Mouse (Mus musculus) thymus, adult 2 months (tissue): ENCODE data around the gene Mapk11. TPM values are rescaled to one million over a fixed set of nuclear protein-coding genes. Genes with fewer than 3 reads are reported as not detected.

Experiments
- DNase-seq: peaks from one replicate; pipeline ENCODE4 v3.0.0; 2021
- H3K27ac ChIP-seq: fragments of 200-500 bp; 2 replicates; pipeline ENCODE4 v1.5.1; 2012; ENCODE audit warnings: low read length, control low read depth; ENCODE audit not compliant: control insufficient read depth, insufficient read depth
- H3K27me3 ChIP-seq: fragments of 200-500 bp; 2 replicates; pipeline ENCODE4 v1.6.1; 2012; ENCODE audit warnings: mild to moderate bottlenecking, low read length, moderate library complexity, mixed read lengths; ENCODE audit not compliant: control insufficient read depth, insufficient read depth
- H3K36me3 ChIP-seq: fragments of 200-500 bp; 2 replicates; pipeline ENCODE4 v1.6.1; 2012; ENCODE audit warnings: mild to moderate bottlenecking, low read length, moderate library complexity; ENCODE audit not compliant: control insufficient read depth, insufficient read depth
- H3K4me1 ChIP-seq: fragments of 200-500 bp; replicated peaks from 2 replicates; pipeline ENCODE4 v1.6.1; 2012; ENCODE audit warnings: low read length; ENCODE audit not compliant: control insufficient read depth, insufficient read depth
- H3K4me3 ChIP-seq: fragments of 200-500 bp; 2 replicates; pipeline ENCODE4 v1.5.1; 2012; ENCODE audit warnings: mild to moderate bottlenecking, low read length, control low read depth, moderate library complexity; ENCODE audit not compliant: control insufficient read depth, insufficient read depth
- CTCF ChIP-seq: fragments of 200-500 bp; IDR thresholded peaks from 2 replicates; pipeline ENCODE4 v1.5.1; 2012; ENCODE audit warnings: mild to moderate bottlenecking, control low read depth, low read length, moderate library complexity, borderline replicate concordance; ENCODE audit not compliant: control insufficient read depth, poor library complexity, insufficient read depth; ENCODE audit errors: extremely low read depth
- POLR2A ChIP-seq: fragments of 200-500 bp; IDR thresholded peaks from 2 replicates; pipeline ENCODE4 v1.6.1; 2012; ENCODE audit warnings: mild to moderate bottlenecking, low read length, control low read depth, moderate library complexity; ENCODE audit not compliant: control insufficient read depth, poor library complexity, insufficient read depth; ENCODE audit errors: extremely low read depth
- WGBS: fragments of 180-500 bp; shearing (Covaris S2); methylation state at CpG from one replicate; pipeline ENCODE4 v1.1.7; 2018; 5-methylcytosine and 5-hydroxymethylcytosine counted together
- polyA plus RNA-seq: library from polyadenylated mRNA; depleted of rRNA; stranded (reverse); fragments of >200 nt; gene quantifications from 2 replicates; pipeline ENCODE4 v1.2.3, GENCODE M21; 2012

The Mapk11 gene
- polyA plus RNA-seq, 1 experiment, result 28.6 TPM

- Histone ChIP-seq H3K36me3 (no peaks in the 10 kb centered on the region), H3K4me1 (peaks cover 46% of the 10 kb centered on the region), H3K4me3 (no peak overlapping the region), H3K27me3 (peaks cover 7% of the 10 kb centered on the region), H3K27ac (no peak overlapping the region)
- 81% methylated on average over 24 of the region's 24 CpGs for WGBS
- DNase-seq, result no peak
- TF ChIP-seq CTCF (no peak), POLR2A (no peak)
These were observed 3.5 kb downstream of the Mapk11 start for GRCm38 (mm10) chr15:89145813-89146350.

- WGBS, result 29% methylated on average over 11 of the region's 11 CpGs
These were observed 4.5 kb downstream of the Mapk11 start for GRCm38 (mm10) chr15:89144965-89145364.

GRCm38 (mm10) chr15:89143134-89143533 is 6.3 kb downstream of the Mapk11 start:
- Histone ChIP-seq H3K4me3 (no peak overlapping the region), H3K27ac (no peak overlapping the region), H3K27me3 (peaks cover 19% of the 10 kb centered on the region; the same call in 1 of the 2 replicates), H3K4me1 (peaks cover 33% of the 10 kb centered on the region), H3K36me3 (no peaks in the 10 kb centered on the region)
- DNase-seq, result no peak
- WGBS, result 41% methylated on average over 2 of the region's 2 CpGs
- no peak for TF ChIP-seq POLR2A
- no peak for TF ChIP-seq CTCF

More at GRCm38 (mm10) chr15:89144965-89145364, 4.5 kb downstream of the Mapk11 start:
- Histone ChIP-seq H3K4me1 (peaks cover 47% of the 10 kb centered on the region), H3K27ac (no peak overlapping the region), H3K36me3 (no peaks in the 10 kb centered on the region), H3K4me3 (no peak overlapping the region), H3K27me3 (peaks cover 15% of the 10 kb centered on the region)
- TF ChIP-seq CTCF (no peak), POLR2A (no peak)
- DNase-seq, result no peak

- 59% methylated on average over 4 of the region's 4 CpGs for WGBS
- TF ChIP-seq CTCF (no peak), POLR2A (no peak)
- Histone ChIP-seq H3K36me3 (no peaks in the 10 kb centered on the region), H3K27me3 (peaks cover 19% of the 10 kb centered on the region; the same call in 1 of the 2 replicates), H3K4me3 (no peak overlapping the region), H3K4me1 (peaks cover 22% of the 10 kb centered on the region), H3K27ac (no peak overlapping the region)
- DNase-seq, result no peak
These were observed 7.5 kb downstream of the Mapk11 start for GRCm38 (mm10) chr15:89141905-89142304.

- TF ChIP-seq CTCF, result no peak
- no peak for TF ChIP-seq POLR2A
- Histone ChIP-seq H3K36me3 (no peaks in the 10 kb centered on the region), H3K27me3 (peaks cover 19% of the 10 kb centered on the region; the same call in 1 of the 2 replicates), H3K4me3 (no peak overlapping the region), H3K4me1 (peaks cover 17% of the 10 kb centered on the region), H3K27ac (no peak overlapping the region)
- 13% methylated on average over 5 of the region's 5 CpGs for WGBS
- DNase-seq, result no peak
These were observed 8.0 kb downstream of the Mapk11 start for GRCm38 (mm10) chr15:89141443-89141842.

DNA sequence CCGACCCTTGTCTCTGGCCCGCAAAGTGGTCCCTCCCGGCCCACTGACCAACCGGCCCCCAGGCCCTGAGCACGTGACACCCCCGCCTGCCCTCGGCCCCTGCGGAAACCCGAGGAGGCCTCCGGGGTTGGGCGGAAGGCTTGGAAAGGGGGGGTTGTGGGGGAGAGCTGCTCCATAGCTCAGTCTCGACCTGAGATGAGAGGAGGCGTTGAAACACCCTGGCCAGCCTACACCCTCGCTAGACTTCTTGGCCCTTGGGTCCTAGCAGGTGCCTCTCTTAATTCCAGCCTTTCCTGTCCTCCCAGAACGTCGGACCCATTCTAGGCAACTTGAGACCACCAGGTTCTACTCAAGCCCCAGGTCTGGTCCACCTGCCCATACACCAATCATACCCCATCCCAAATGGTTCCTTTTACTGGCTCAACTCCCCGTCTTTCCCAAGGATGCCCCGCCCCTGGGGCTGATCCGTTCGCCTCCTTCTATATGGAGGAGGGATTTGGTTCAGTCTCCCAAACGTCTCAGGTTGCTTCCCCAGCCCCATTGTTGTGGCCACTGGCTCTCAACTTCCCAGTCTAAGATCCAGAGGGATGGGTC is 8.7 kb downstream of the Mapk11 start, which contains the start of gene Mapk12:
Gene Mapk12 (minus strand): TSS at position 45 of the 594 bp plus-strand sequence.
- 6% methylated on average over 21 of the region's 21 CpGs for WGBS
- TF ChIP-seq POLR2A (no peak), CTCF (no peak)
- H3K36me3 ChIP-seq, result no peaks in the 10 kb centered on the region
- H3K4me3 ChIP-seq, result peak within 1 kb of the TSS; percentile 15; the same call in 1 of the 2 replicates
- H3K4me1 ChIP-seq, result peaks cover 12% of the 10 kb centered on the region
- peaks cover 19% of the 10 kb centered on the region; the same call in 1 of the 2 replicates for H3K27me3 ChIP-seq
- no peak for DNase-seq
- no peak within 1 kb of the TSS for H3K27ac ChIP-seq

DNA sequence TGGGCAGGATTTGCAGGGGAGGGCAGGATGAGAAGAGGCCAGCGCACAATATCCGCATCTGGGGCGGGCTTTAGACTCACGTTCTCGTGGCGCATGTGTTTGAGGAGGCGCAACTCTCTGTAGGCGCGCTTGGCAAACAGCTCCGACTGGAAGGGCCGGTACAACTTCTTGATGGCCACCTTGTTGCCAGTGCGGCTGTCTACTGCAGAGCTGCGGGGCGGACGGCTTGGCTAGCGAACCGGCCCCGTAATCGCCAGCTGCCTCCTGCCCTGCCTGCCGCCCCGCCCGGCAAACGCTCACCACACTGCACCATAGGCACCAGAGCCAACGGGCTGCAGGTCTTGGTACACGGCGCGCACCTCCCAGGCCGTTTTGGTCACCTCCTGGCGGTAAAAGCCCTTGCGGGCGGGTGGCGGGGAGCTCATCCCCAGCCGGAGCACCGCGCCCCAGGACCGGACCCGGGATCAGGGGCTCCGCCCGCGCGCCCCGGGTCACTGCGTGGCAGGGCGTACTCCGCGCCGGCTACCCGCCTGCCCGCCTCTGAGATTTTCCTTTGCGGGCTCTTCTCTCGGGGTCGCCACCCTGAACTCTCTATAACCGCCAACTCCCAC is 9.3 kb downstream of the Mapk11 start:
- Histone ChIP-seq H3K27me3 (peaks cover 19% of the 10 kb centered on the region; the same call in 1 of the 2 replicates), H3K4me1 (peaks cover 9% of the 10 kb centered on the region), H3K27ac (no peak overlapping the region), H3K4me3 (peak overlapping the region; percentile 15; the same call in 1 of the 2 replicates), H3K36me3 (no peaks in the 10 kb centered on the region)
- TF ChIP-seq CTCF (no peak), POLR2A (no peak)
- WGBS, result 2% methylated on average over 53 of the region's 53 CpGs
- DNase-seq, result no peak
